Mouse (Mus musculus) urinary bladder, postnatal 14 days (tissue): ENCODE measurements at regions not wholly inside any gene's neighbourhood (a gene's known extent, or its start where the extent isn't known, plus 50 kb on each side); places are given as distances from the start of the nearest gene placed in this dataset.

Experiments
- DNase-seq: peaks from one replicate; pipeline ENCODE4 v3.0.0; 2021; ENCODE audit warnings: low spot score

- DNase-seq = no peak
These were observed 317.8 kb upstream of the Hnrnpa3 start for GRCm38 (mm10) chr2:75341310-75341709.

- DNase-seq = no peak
These were observed 317.3 kb upstream of the Hnrnpa3 start for GRCm38 (mm10) chr2:75341726-75342280.

GRCm38 (mm10) chr2:75350902-75351301 is 308.2 kb upstream of the Hnrnpa3 start:
- no peak for DNase-seq

GRCm38 (mm10) chr2:75351965-75352364 is 307.1 kb upstream of the Hnrnpa3 start:
- DNase-seq = no peak

- no peak for DNase-seq
These were observed 306.5 kb upstream of the Hnrnpa3 start for GRCm38 (mm10) chr2:75352564-75352963.

- DNase-seq = no peak
These were observed 302.2 kb upstream of the Hnrnpa3 start for GRCm38 (mm10) chr2:75356691-75357375.

- DNase-seq = no peak
These were observed 301.5 kb upstream of the Hnrnpa3 start for GRCm38 (mm10) chr2:75357516-75357915.

- DNase-seq = no peak
These were observed 298.1 kb upstream of the Hnrnpa3 start for GRCm38 (mm10) chr2:75360936-75361335.

GRCm38 (mm10) chr2:75376666-75377065 is 282.4 kb upstream of the Hnrnpa3 start:
- DNase-seq = no peak

- no peak for DNase-seq
These were observed 273.4 kb upstream of the Hnrnpa3 start for GRCm38 (mm10) chr2:75385551-75386263.

- DNase-seq = no peak
These were observed 272.4 kb upstream of the Hnrnpa3 start for GRCm38 (mm10) chr2:75386636-75387035.

GRCm38 (mm10) chr2:75392041-75392440 is 267.0 kb upstream of the Hnrnpa3 start:
- DNase-seq = no peak

- DNase-seq = no peak
These were observed 264.0 kb upstream of the Hnrnpa3 start for GRCm38 (mm10) chr2:75394928-75395673.

- DNase-seq = no peak
These were observed 263.0 kb upstream of the Hnrnpa3 start for GRCm38 (mm10) chr2:75396016-75396415.

- no peak for DNase-seq
These were observed 258.7 kb upstream of the Hnrnpa3 start for GRCm38 (mm10) chr2:75400291-75400870.

- no peak for DNase-seq
These were observed 255.3 kb upstream of the Hnrnpa3 start for GRCm38 (mm10) chr2:75403791-75404190.

- DNase-seq = no peak
These were observed 253.4 kb upstream of the Hnrnpa3 start for GRCm38 (mm10) chr2:75405524-75406214.

- DNase-seq = no peak
These were observed 252.2 kb upstream of the Hnrnpa3 start for GRCm38 (mm10) chr2:75406721-75407455.

- no peak for DNase-seq
These were observed 251.5 kb upstream of the Hnrnpa3 start for GRCm38 (mm10) chr2:75407560-75407959.

- DNase-seq = no peak
These were observed 251.0 kb upstream of the Hnrnpa3 start for GRCm38 (mm10) chr2:75408016-75408415.

GRCm38 (mm10) chr2:75409806-75410205 is 249.3 kb upstream of the Hnrnpa3 start:
- DNase-seq = no peak
